Mouse (Mus musculus) layer of hippocampus, postnatal 10 days (tissue): ENCODE data around the gene Rap1b. TPM values are rescaled to one million over a fixed set of nuclear protein-coding genes. Genes with fewer than 3 reads are reported as not detected.

Experiments
- DNase-seq, 2 experiments: peaks; one replicate each; pipeline ENCODE4 v3.0.0; 2021; ENCODE audit warnings: low spot score in 2 of 2
- total RNA-seq, 2 experiments: library from RNA; stranded (reverse); gene quantifications; 2 replicates each; pipeline ENCODE4 v1.2.3; 2021

Gene Rap1b
- total RNA-seq, 2 experiments from 2014 or later = 97.5 to 99.8 TPM

DNA sequence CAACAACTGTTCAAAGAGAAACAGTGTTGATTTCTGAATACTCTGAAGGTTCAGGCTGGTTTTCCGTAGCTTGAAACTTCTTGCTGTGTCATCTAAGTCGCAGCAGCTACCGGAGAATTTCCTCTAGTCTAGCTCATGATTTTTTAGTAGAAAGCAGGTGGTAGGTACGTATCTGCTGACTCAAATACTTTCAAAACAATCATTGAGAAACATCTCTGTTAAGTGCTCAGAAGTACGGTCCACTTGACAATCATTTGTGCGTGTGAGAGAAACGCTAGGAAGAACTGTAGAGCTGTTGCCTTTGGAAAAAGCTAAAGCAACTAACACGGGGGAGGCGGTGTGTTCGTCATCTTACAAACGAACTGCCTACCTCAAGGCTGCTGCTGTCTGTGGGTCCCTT lies 14.0 kb upstream of the Rap1b start:
- DNase-seq = no peak

GRCm38 (mm10) chr10:117858241-117858640 lies 12.4 kb upstream of the Rap1b start:
- DNase-seq = no peak

GRCm38 (mm10) chr10:117856001-117856720 lies 10.3 kb upstream of the Rap1b start:
- no peak for DNase-seq

GRCm38 (mm10) chr10:117852648-117853192 lies 6.9 kb upstream of the Rap1b start:
- DNase-seq = no peak

DNA sequence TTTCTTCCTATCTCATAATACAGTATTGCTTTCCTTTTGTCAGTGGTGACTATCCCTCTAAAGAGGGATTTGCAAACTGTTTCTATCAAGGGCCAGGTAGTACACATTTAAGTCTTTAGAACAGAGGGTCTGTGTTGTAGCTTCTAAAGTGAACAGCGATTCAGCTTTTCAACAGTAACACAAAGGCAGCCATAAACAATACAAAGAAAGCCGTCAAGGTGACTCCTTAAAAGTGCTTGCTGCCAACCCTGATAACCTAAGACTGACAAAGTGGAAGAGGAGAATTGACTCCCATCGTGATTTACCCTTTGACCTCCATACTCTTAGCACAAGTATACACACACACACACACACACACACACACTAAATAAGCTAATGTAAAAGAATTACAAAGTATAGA lies 3.1 kb upstream of the Rap1b start:
- no peak for DNase-seq

DNA sequence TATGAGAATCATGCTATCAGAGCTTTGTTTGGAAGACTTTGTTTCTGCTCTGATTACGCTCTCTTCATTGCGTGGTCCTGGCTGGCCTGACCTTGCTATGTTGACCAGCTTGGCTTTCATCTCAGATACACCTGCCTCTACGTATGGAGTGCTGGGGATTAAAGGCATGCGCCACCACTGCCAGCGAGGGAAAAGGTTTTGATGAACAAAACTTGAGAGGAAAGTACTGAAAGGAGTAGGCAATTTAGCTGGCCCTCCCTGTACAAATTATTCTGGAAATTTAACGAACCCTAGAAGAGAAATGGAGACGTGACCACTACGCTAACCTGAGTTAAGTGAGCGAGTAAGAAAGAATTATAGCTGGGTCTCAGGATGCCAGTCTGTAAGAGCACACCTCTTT lies 961 bp upstream of the Rap1b start:
- no peak for DNase-seq

GRCm38 (mm10) chr10:117846260-117846632 lies 411 bp upstream of the Rap1b start:
- no peak for DNase-seq

DNA sequence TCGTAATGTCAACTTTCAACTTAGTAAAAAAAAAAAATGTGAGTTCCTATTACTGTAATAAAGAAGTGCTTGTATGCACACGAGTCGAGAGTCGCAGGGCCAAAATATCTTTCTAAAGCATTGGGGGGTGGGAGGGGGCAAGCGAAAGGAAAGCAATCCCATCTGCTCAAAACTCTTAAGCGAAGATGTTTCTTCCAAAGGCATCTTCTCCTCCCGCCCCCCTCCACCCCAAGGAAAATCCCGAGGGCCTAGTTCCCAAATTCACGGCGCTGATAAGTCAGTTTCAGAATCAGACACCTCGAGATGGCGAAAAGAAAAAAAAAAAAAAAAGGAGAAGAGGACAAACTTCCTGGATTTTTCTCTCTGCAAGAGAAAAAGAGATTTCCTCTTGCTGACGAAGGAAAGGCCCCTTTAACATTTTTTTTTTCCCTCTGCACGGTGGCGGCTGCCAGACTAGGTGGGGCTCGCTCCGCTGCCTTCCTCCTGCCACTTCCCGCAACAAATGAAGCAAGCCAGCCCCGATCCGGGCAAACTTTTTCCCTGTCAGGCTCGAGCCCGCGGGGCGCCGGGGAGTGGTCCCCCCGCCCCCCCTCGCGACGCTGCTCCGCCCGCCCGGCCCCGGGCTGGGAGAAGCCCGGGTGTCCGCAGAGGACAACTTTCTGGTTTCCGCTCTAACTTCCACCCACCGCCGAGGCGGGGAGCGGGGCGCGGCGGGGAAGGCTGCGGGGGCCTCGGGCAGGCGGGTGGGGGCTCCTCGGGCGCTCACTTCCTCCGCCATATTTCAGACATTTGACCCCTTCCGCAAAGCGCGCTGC lies 846 bp downstream of the Rap1b start:
- DNase-seq = peak; percentile 61 to 69

DNA sequence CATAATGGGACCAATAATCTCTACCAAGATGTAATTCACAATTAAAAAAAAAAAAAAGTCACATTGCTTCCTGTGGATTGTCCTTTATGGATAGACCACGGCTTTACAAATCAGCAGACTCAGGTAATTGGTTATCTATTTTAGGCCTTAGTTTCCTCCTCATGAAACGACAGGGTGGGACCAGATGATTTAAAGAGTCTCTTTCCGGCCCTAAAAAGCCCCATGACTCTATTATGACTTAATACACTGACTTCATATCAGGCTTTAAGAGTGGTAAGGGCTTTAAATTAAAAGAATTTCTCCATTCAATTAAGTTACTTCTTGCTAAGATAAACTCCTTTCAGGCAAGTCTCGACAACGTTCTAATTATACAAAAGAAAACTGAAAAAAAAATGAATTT lies 1.6 kb downstream of the Rap1b start:
- no peak for DNase-seq

GRCm38 (mm10) chr10:117843690-117844089 lies 2.1 kb downstream of the Rap1b start:
- no peak for DNase-seq

DNA sequence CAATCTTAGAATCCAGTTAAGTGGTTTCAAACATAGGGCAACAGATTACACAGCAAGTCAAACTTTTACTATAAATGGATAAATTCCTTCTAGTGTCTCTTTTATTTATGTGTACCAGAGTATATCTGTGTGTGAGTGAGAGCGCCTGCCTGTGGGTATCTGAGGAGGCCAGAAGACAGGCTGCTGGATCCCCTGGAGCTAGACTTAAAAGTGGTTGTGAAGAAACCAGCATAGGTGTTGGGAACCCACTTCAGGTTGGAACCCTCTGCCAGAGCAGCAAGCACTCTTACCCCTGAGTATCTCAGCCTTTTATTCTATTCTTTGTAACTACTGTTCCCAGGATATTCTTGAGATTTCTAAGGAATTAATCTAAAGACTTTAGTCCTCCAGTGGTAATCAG lies 4.1 kb downstream of the Rap1b start:
- no peak for DNase-seq

DNA sequence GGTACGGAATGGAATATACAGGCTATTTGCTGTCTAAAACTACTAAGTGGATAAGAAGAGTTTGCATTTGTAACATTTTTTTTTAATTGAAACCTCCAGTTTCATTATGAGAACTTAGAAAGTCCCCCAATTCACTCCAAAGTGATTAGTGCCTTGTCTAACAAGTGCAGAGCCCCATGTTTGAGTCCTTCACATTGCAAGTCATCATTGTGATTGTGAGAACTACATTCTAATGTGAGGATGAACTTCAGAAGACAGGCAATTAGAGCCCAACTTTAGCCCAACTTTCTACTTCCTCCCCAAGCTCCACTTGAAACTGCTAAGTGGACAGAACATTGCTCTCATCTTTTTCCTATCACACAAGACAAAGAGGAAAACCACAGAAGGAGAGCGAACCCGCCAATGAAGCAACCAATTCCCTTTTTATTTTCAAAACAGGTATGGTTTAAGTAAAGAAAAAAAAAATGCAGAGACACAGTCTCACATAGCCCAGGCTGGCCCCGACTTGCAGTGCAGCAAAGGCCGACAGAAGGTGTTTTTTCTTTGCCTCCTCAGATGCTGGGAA lies 5.3 kb downstream of the Rap1b start:
- DNase-seq = no peak

DNA sequence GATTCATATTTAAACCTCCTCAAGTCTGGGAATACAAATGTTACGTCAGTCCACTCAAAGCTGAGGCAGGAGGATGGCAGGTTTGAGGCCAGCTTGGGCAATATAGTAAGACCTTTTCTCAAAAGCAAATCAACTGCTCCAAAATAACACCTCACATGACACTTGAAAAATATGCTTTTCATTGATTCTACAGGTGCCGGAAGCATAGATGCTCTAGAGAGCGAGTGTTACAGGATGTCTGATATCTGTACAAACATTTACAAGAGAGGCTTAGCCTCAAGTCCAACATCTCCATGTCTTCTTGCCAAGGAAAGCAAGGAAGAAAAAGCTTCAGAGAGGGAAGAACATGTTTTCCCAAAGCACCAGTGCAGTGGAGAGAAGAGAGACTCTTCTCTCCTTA lies 6.1 kb downstream of the Rap1b start:
- DNase-seq = no peak

DNA sequence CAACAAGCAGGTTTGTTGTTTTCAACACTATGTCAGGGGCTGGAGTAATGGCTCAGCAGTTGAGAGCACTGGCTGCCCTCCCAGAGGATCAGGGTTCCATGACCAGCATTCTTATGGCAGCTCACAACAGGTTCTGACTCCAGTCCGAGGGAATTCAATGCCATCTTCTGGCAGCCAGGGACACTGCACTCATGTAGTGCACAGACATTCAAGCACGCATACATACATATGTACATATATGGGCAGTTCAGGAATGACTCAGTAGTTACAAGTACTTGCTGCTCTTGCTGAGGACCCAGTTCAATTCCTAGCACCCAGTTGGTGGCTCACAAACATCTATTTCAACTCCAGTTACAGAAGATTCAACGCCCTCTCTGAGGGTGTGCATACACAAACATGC lies 6.9 kb downstream of the Rap1b start:
- DNase-seq = no peak

GRCm38 (mm10) chr10:117836354-117836753 lies 9.5 kb downstream of the Rap1b start:
- no peak for DNase-seq

DNA sequence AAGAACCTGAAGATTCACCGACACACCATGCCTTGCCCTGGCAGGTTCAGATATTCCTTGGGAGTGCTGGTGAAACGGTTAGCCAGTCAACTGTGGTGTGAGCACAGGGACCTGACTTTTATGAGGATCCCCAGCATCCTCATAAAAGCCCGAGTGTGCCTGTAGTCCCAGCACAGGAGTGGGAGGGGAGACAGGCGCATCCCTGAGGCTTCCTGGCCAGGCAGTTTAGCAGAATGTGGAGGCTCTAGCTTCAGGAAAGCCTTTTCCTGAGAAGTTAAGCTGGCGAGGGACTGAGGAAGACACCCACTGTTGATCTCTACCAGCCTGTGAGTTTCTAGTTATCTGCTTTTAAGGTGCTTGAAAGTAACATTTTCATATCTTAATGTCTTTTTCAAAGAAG lies 10.4 kb downstream of the Rap1b start:
- no peak for DNase-seq

- no peak for DNase-seq
Measured at GRCm38 (mm10) chr10:117830797-117831196, 15.0 kb downstream of the Rap1b start.

GRCm38 (mm10) chr10:117829472-117830155 lies 16.2 kb downstream of the Rap1b start:
- no peak for DNase-seq

DNA sequence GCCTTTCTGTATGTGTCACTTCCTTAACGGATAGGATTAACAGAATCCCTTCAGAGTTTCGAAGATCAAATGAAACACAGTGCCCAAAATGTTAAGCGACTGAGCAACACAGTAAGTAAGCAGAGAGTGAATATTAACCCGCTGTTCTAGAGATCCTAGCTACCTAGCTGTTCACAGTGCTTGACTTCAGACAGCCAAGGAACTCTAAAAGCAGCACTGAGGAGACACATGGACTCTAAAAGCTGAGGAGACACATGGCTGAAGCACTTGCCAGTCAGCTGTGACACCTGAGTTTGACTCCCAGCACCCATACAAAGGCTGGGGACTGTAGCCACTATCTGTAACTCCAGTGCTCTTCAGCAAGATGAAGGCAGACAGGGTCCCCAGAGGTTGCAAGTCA lies 16.8 kb downstream of the Rap1b start:
- no peak for DNase-seq

DNA sequence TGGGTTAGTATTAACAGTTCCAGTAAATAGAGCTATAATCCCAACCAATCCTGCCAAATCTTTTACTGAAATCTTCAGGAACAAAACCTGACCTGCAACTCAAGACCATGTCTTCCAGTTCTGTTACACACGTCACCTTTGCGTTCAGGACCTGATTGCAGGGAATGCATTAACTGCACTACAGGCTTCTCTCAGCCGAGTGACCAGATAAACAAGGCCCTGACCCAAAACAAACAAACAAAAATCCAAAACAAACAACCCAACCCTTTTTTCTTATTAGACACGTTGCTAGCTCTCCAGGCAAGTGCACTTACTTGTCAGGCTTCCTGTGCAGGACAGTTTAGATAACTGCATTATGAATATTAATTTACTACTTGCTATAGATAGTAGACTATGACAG lies 17.3 kb downstream of the Rap1b start:
- DNase-seq = no peak

DNA sequence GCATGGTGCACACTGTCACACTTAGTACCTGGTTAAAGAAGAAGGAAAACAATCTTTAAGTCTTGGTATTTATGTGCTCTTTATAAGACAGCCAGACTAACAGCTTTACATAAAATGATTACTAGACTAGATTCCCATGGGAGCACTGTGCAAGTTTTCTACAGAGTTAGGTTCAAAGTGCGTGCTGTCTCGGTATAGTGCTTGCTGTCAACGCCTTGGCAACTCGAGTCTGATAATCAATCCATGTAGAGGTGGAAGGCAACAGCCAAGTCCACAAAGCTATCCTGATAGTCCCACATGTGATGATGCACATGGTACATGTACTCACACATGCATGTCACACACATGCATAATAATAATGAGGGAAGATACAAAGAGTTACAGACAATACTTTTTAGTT lies 21.2 kb downstream of the Rap1b start:
- no peak for DNase-seq

- no peak for DNase-seq
Measured at GRCm38 (mm10) chr10:117824139-117824538, 21.7 kb downstream of the Rap1b start.
